Mouse (Mus musculus): ENCODE data around the gene Trim11.

DNA sequence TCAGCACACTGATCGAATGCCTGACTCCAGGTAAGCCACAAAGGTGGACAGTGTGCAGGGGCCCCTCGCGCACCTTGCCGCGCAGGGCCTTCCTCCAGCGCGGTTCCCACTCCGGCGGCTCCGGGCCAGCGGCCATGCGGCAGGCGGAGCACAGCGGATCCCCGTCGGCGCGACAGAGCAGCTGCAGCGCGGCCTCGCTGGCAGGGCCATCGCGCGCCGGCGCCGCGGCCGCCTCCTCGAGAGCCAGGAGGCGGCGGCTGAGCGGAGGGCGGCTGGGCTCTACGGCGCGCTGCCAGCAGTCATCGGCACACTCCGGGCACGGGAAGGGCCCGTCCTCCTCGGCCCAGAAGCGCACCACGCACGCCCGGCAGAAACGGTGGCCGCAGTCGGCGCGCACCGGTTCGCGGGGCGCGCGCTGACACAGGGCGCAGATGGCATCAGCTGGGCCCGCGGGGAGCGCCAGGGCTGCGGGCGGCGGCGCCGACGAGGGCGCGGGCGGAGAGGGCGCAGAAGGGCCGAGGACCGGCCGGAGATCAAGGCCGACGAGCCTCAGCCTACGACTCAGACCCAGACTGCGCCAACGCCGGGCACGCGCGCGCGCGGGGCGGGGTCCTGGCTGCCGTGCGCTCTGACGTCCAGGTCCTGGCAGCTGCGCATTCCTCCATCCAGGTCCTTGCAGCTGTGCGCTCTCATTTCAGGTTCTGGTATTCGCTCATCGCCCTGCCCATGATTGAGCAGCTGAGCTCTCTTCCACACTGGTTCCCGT, 39.4 kb upstream of the Trim11 start, which contains the start of gene Rnf187:
- peak; percentile 92 for TF ChIP-seq POLR2A (IDR thresholded peaks at IDR 0.05; ENCODE audit: insufficient read depth, low read depth, low read length)
- TF ChIP-seq CTCF (IDR thresholded peaks at IDR 0.05; ENCODE audit: insufficient read depth, low read depth, low read length): no peak

Measured in olfactory bulb, adult 2 months (tissue).